Mouse (Mus musculus) C2C12 (cell line): ENCODE results near the gene Atp6ap1l. TPM values are rescaled to one million over a fixed set of nuclear protein-coding genes. Genes with fewer than 3 reads are reported as not detected.

ENCODE experiments used
- H3K27me3 ChIP-seq: one replicate; pipeline ENCODE4 v1.6.1; 2011; ENCODE audit not compliant: control insufficient read depth, insufficient read depth, insufficient read length
- H3K36me3 ChIP-seq: one replicate; pipeline ENCODE4 v1.6.1; 2011; ENCODE audit not compliant: control insufficient read depth, insufficient read depth
- H3K4me3 ChIP-seq: one replicate; pipeline ENCODE4 v1.5.1; 2011; ENCODE audit warnings: mild to moderate bottlenecking, control low read depth; ENCODE audit not compliant: poor library complexity, insufficient read depth, severe bottlenecking
- H3K79me2 ChIP-seq: one replicate; pipeline ENCODE4 v1.6.1; 2011; ENCODE audit not compliant: control insufficient read depth, insufficient read depth
- H3K79me3 ChIP-seq: one replicate; pipeline ENCODE4 v1.6.1; 2011; ENCODE audit warnings: low read depth, control low read depth
- H3ac ChIP-seq: one replicate; pipeline ENCODE3; 2011; ENCODE audit warnings: low read depth; ENCODE audit not compliant: control insufficient read depth, insufficient read length
- CEBPB ChIP-seq: IDR thresholded peaks from one replicate; pipeline ENCODE4 v1.6.1; 2011; ENCODE audit warnings: low read depth, mild to moderate bottlenecking, control low read depth, moderate library complexity
- CTCF ChIP-seq: IDR thresholded peaks from one replicate; pipeline ENCODE4 v1.5.1; 2011; ENCODE audit not compliant: control insufficient read depth, insufficient read depth, insufficient read length
- FOSL1 ChIP-seq: IDR thresholded peaks from one replicate; pipeline ENCODE4 v1.8.0; 2011; ENCODE audit warnings: mild to moderate bottlenecking, low read length; ENCODE audit not compliant: poor library complexity, insufficient read depth, severe bottlenecking
- MAX ChIP-seq: IDR thresholded peaks from one replicate; pipeline ENCODE4 v1.6.1; 2011; ENCODE audit warnings: mild to moderate bottlenecking, control low read depth
- MYOD1 ChIP-seq: IDR thresholded peaks from one replicate; pipeline ENCODE4 v1.6.1; 2011; ENCODE audit warnings: low read depth; ENCODE audit not compliant: control insufficient read depth, insufficient read length
- MYOG ChIP-seq: IDR thresholded peaks from one replicate; pipeline ENCODE4 v1.6.1; 2011; ENCODE audit not compliant: control insufficient read depth, insufficient read length; ENCODE audit errors: extremely low read depth
- USF1 ChIP-seq: IDR thresholded peaks from one replicate; pipeline ENCODE4 v1.6.1; 2011; ENCODE audit warnings: low read depth, mild to moderate bottlenecking, control low read depth, moderate library complexity
- polyA plus RNA-seq: library from polyadenylated mRNA; unstranded; fragments of >200 nt; fragmentation: generic; extraction: Trizol; gene quantifications from one replicate; pipeline ENCODE4 v1.2.1, GENCODE M21; 2012; ENCODE audit warnings: missing spikeins

Gene Atp6ap1l
- polyA plus RNA-seq, 1 experiment: not detected

DNA sequence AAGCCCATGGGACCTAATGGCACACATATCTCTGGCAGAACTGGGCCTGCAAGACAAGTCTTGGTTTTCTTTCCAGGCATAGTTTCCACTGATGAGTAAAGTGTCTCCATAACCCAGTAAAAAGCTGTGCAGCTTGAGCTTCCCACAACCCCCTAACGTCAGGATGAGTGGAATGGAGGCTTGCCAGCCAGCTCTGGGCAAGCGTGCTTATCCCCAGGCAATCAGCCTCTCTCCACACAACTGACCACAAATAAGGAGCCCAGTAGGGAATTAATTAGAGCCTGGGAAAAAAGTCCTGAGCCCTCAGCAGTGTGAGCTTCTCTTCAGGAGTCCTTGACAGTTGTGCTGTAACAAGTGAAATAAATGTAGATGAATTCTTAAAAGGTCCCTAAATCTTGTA lies 9.1 kb downstream of the Atp6ap1l start:
- Histone ChIP-seq H3ac (no peak overlapping the region), H3K4me3 (no peak overlapping the region), H3K36me3 (no peaks in the 10 kb centered on the region), H3K79me2 (no peaks in the 10 kb centered on the region), H3K79me3 (no peaks in the 10 kb centered on the region), H3K27me3 (no peaks in the 10 kb centered on the region)
- TF ChIP-seq MYOG: no peak
- no peak for TF ChIP-seq MYOD1
- TF ChIP-seq CTCF: no peak
- TF ChIP-seq MAX: no peak
- no peak for TF ChIP-seq USF1

DNA sequence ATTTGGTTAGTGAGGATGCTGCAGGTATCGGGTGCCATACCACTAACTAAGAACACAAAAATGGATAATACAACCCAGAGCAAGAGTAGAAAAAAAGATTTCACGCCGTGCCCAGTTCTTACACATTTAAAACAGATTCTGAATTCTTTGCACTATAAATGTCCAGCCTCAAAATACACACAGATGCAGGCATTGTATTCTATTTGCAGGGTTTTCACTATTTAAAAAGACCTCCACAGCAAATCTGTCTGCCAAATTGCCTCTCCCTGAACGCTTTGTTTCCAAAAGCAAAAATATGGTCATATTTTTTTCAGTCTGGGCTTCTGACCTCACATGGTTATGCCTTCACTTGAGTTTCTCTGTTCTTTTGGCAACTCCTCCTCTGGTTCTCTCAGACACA lies 10.3 kb downstream of the Atp6ap1l start:
- H3ac ChIP-seq: no peak overlapping the region
- no peaks in the 10 kb centered on the region for H3K79me2 ChIP-seq
- TF ChIP-seq MAX (no peak), CTCF (no peak), USF1 (no peak), FOSL1 (no peak), CEBPB (no peak), MYOD1 (no peak), MYOG (no peak)
- no peaks in the 10 kb centered on the region for H3K79me3 ChIP-seq
- no peaks in the 10 kb centered on the region for H3K36me3 ChIP-seq
- H3K27me3 ChIP-seq: no peaks in the 10 kb centered on the region
- no peak overlapping the region for H3K4me3 ChIP-seq

DNA sequence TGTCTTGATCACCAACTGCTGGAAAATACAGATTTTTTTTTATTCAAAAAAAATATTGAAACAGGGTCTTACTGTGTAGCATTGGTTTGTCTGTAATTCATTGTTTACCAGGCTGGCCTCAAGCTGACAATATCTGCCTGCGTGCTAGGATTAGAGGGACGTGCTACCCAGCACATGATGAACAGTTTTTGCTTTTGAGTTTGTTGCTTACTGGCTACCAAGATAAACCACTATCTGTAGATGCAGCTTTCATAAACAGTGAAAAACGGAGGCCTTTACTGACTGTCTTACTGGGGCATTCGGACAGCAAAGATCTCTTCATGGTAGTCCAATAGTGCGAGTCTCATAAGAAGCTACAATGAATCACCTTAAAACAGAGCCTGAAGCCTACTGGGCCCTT lies 15.0 kb downstream of the Atp6ap1l start:
- H3K36me3 ChIP-seq: no peaks in the 10 kb centered on the region
- H3K79me3 ChIP-seq: no peaks in the 10 kb centered on the region
- no peak overlapping the region for H3K4me3 ChIP-seq
- no peak for TF ChIP-seq FOSL1
- no peak for TF ChIP-seq MYOG
- TF ChIP-seq USF1: no peak
- no peak for TF ChIP-seq CEBPB
- no peak for TF ChIP-seq MYOD1
- TF ChIP-seq CTCF: no peak
- no peak for TF ChIP-seq MAX
- H3K27me3 ChIP-seq: no peaks in the 10 kb centered on the region
- no peak overlapping the region for H3ac ChIP-seq
- no peaks in the 10 kb centered on the region for H3K79me2 ChIP-seq

DNA sequence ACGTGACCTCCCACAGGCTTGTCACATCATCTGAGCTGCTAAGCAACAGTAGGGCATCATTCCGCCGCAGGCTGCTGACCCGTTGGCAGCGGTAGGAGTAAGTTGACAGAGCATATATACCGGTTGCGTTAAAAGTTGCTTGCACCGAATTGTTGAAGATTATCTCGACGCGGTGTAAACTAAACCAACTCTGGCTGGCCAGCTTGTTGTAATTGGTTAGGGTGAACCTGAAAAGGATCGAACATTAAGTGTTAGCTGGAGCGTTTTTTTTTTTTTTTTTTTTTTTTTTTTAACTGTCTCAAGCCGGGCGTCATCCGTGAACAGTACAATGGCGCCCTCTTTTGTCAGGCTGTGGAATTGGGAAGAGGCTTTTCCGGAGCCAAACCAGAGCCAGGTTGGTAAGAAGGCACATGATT lies 18.6 kb downstream of the Atp6ap1l start:
- Histone ChIP-seq H3K4me3 (no peak overlapping the region), H3K36me3 (no peaks in the 10 kb centered on the region), H3K79me3 (no peaks in the 10 kb centered on the region), H3ac (no peak overlapping the region), H3K79me2 (no peaks in the 10 kb centered on the region), H3K27me3 (no peaks in the 10 kb centered on the region)
- TF ChIP-seq FOSL1 (no peak), CTCF (peak; percentile 48)

DNA sequence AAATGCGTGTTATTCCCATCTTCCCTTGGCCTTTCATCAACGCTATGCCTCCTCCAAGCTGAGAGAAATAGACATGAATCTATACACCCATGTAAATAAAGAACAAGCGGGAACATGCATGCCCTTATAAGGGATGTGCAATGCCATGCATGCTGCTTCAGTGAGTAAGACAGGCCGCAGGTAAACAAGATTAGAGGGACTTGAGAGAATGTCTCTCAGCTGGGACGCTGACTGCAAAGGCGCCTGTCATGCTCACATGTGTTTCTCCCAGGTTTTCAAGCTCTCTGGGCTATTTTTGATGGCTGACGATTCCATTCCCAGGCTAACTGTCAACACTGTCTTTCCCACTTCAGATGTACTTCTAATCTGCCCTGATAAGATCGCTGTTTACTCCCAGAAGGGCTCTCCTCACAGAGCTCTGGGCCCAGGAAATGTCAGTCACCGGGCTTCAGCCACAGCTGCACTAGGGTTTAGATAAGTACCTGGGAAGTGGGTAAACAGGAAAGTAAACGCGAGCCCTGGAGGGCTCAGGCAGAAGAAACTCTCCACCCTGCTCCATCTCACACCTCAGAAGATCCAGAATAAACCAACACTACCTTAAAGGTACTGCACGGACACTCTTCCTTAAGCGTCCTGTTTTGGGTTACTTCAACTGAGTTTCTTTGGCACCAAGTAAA lies 19.2 kb downstream of the Atp6ap1l start:
- H3ac ChIP-seq: no peak overlapping the region
- H3K27me3 ChIP-seq: no peaks in the 10 kb centered on the region
- no peaks in the 10 kb centered on the region for H3K79me3 ChIP-seq
- H3K4me3 ChIP-seq: no peak overlapping the region
- TF ChIP-seq MYOG (no peak), MYOD1 (no peak), USF1 (no peak), CTCF (no peak), FOSL1 (no peak), CEBPB (no peak), MAX (no peak)
- no peaks in the 10 kb centered on the region for H3K79me2 ChIP-seq
- H3K36me3 ChIP-seq: no peaks in the 10 kb centered on the region

DNA sequence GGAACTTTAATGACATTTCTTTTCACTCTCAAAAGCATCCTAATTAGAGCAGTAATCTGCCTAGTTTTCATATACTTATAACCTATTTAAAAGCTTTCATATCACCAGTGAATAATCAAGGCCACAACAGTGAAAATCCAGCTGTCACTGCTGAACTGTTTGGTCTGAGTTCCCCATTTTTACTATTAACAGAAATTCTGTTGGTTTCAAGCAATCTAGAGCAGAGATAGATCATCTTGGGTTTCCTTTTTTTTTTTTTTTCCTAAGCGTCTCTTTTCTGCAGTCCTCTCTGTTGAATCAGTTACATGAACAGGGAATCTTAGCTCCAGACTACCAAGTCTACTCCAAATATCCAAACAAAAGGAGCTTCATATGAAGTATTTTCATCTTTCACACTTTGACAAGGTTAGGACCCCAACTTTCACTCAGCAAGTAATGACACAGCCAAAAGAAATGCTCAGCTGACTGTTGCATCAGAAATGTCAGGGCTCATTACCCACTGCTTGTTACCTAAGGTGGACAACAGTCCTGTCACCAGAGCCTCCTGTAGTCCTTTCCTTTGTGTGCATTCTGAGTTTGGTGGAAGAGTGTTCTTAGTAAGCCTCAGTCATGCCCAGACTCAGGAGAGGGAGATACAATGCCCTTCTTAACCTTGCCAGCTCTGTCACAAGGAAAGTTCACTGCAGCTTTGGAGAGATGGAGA lies 23.3 kb downstream of the Atp6ap1l start:
- Histone ChIP-seq H3K79me3 (no peaks in the 10 kb centered on the region), H3K36me3 (no peaks in the 10 kb centered on the region), H3K79me2 (no peaks in the 10 kb centered on the region), H3K27me3 (no peaks in the 10 kb centered on the region), H3ac (no peak overlapping the region), H3K4me3 (no peak overlapping the region)
- TF ChIP-seq MYOD1: no peak
- TF ChIP-seq FOSL1: no peak
